Mouse (Mus musculus): ENCODE data around the gene Pou3f1. TPM values are rescaled to one million over a fixed set of nuclear protein-coding genes. Genes with fewer than 3 reads are reported as not detected.

The Pou3f1 gene
- not detected for polyA plus RNA-seq (2017; shearing (Covaris generic))

GRCm38 (mm10) chr4:124656518-124656853 lies at the start of gene Pou3f1:
Pou3f1 (plus strand) TSS chr4:124656807.

GRCm38 (mm10) chr4:124610703-124611102 lies 45.9 kb upstream of the Pou3f1 start, which contains the start of gene 3100002H09Rik:
3100002H09Rik (minus strand) TSS chr4:124610803.

GRCm38 (mm10) chr4:124693135-124693894 lies 36.7 kb downstream of the Pou3f1 start, which contains the start of gene Utp11:
Utp11 (minus strand) TSS chr4:124693600.

GRCm38 (mm10) chr4:124700248-124700971 lies 43.8 kb downstream of the Pou3f1 start, which contains the start of gene Fhl3:
Fhl3 (plus strand) TSS chr4:124700701.

Other genes starting within 250 kb of the Pou3f1 start
- not detected for gene 3100002H09Rik, start 46.0 kb upstream of the Pou3f1 start, polyA plus RNA-seq (2017; shearing (Covaris generic))
- gene Utp11, start 36.8 kb downstream of the Pou3f1 start, polyA plus RNA-seq (2017; shearing (Covaris generic)) = 34.0 TPM
- 0.76 TPM for gene Fhl3, start 43.9 kb downstream of the Pou3f1 start, polyA plus RNA-seq (2017; shearing (Covaris generic))
- 97.9 TPM for gene Sf3a3, start 58.0 kb downstream of the Pou3f1 start, polyA plus RNA-seq (2017; shearing (Covaris generic))
- gene Inpp5b, start 85.0 kb downstream of the Pou3f1 start, polyA plus RNA-seq (2017; shearing (Covaris generic)) = 142 TPM
- 16.9 TPM for gene Mtf1, start 145.3 kb downstream of the Pou3f1 start, polyA plus RNA-seq (2017; shearing (Covaris generic))
- 154 TPM for gene Yrdc, start 193.9 kb downstream of the Pou3f1 start, polyA plus RNA-seq (2017; shearing (Covaris generic))
- 24.0 TPM for gene 1110065P20Rik, start 194.4 kb downstream of the Pou3f1 start, polyA plus RNA-seq (2017; shearing (Covaris generic))
- 2.3 TPM for gene Maneal, start 205.4 kb downstream of the Pou3f1 start, polyA plus RNA-seq (2017; shearing (Covaris generic))
- gene Epha10, start 224.1 kb downstream of the Pou3f1 start, polyA plus RNA-seq (2017; shearing (Covaris generic)) = not detected

Data from naive thymus-derived CD4-positive, alpha-beta T cell, adult 5 months (primary cell).